Mouse (Mus musculus): Measurements from ENCODE around the gene C8b.

Gene C8b

GRCm38 (mm10) chr4:104810710-104811286 lies 44.7 kb downstream of the C8b start:
- DNase-seq (ENCODE audit: low read depth): no peak

- DNase-seq (ENCODE audit: low read depth): no peak
Measured at GRCm38 (mm10) chr4:104813617-104814016, 47.5 kb downstream of the C8b start.

GRCm38 (mm10) chr4:104816519-104817232 lies 50.6 kb downstream of the C8b start:
- DNase-seq (ENCODE audit: low read depth): no peak

GRCm38 (mm10) chr4:104817509-104817908 lies 51.4 kb downstream of the C8b start:
- no peak for DNase-seq (ENCODE audit: low read depth)

GRCm38 (mm10) chr4:104818986-104819385 lies 52.9 kb downstream of the C8b start:
- DNase-seq (ENCODE audit: low read depth): no peak

GRCm38 (mm10) chr4:104819891-104820290 lies 53.8 kb downstream of the C8b start:
- no peak for DNase-seq (ENCODE audit: low read depth)

- DNase-seq (ENCODE audit: low read depth): no peak
Measured at GRCm38 (mm10) chr4:104823597-104824101, 57.5 kb downstream of the C8b start.

GRCm38 (mm10) chr4:104824381-104825077 lies 58.4 kb downstream of the C8b start:
- DNase-seq (ENCODE audit: low read depth): no peak

GRCm38 (mm10) chr4:104828939-104829338 lies 62.8 kb downstream of the C8b start:
- DNase-seq (ENCODE audit: low read depth): no peak

- DNase-seq (ENCODE audit: low read depth): no peak
Measured at GRCm38 (mm10) chr4:104835096-104835495, 69.0 kb downstream of the C8b start.

- DNase-seq (ENCODE audit: low read depth): no peak
Measured at GRCm38 (mm10) chr4:104838342-104838741, 72.2 kb downstream of the C8b start.

- DNase-seq (ENCODE audit: low read depth): no peak
Measured at GRCm38 (mm10) chr4:104842204-104842603, 76.1 kb downstream of the C8b start.

GRCm38 (mm10) chr4:104843546-104843945 lies 77.4 kb downstream of the C8b start:
- DNase-seq (ENCODE audit: low read depth): no peak
